Mouse (Mus musculus) heart, embryonic 10.5 days (tissue): ENCODE measurements around the gene Sptan1. TPM values are rescaled to one million over a fixed set of nuclear protein-coding genes. Genes with fewer than 3 reads are reported as not detected.

Experiments
- DNase-seq: peaks from one replicate; pipeline ENCODE4 v3.0.0-alpha.2; 2017; ENCODE audit warnings: low spot score
- H3K27ac ChIP-seq: fragments of 300-500 bp; sonication (generic); 2 replicates; pipeline ENCODE4 v1.5.1; 2016; ENCODE audit warnings: mild to moderate bottlenecking
- H3K27me3 ChIP-seq: fragments of 300-500 bp; sonication (generic); 2 replicates; pipeline ENCODE4 v1.6.1; 2016; ENCODE audit warnings: mild to moderate bottlenecking; ENCODE audit not compliant: poor library complexity, insufficient read depth, severe bottlenecking
- H3K36me3 ChIP-seq: fragments of 300-500 bp; sonication (generic); 2 replicates; pipeline ENCODE4 v1.6.1; 2016; ENCODE audit warnings: mild to moderate bottlenecking, moderate library complexity
- H3K4me1 ChIP-seq: fragments of 300-500 bp; sonication (generic); 2 replicates; pipeline ENCODE4 v1.6.1; 2016; ENCODE audit warnings: mild to moderate bottlenecking
- H3K4me3 ChIP-seq: fragments of 300-500 bp; sonication (generic); 2 replicates; pipeline ENCODE4 v1.5.1; 2016; ENCODE audit warnings: mild to moderate bottlenecking, moderate library complexity
- H3K9me3 ChIP-seq: fragments of 300-500 bp; sonication (generic); 2 replicates; pipeline ENCODE4 v1.6.1; 2016; ENCODE audit warnings: mild to moderate bottlenecking, moderate library complexity
- WGBS: fragments of 180-500 bp; shearing (Covaris S2); methylation state at CpG from one replicate; pipeline ENCODE4 v1.1.7; 2016; 5-methylcytosine and 5-hydroxymethylcytosine counted together
- polyA plus RNA-seq: library from polyadenylated mRNA; unstranded; fragments of >200 nt; fragmentation: Nextera tagmentation; extraction: Ambion mirVana; gene quantifications from 2 replicates; pipeline ENCODE4 v1.2.1, GENCODE M21; 2016

The Sptan1 gene
- polyA plus RNA-seq, 1 experiment from 2014 or later: 103 TPM

GRCm38 (mm10) chr2:30066046-30066901 lies 100.9 kb downstream of the Sptan1 start:
- peak; percentile 98 for DNase-seq
- Histone ChIP-seq H3K27me3 (no peaks in the 10 kb centered on the region), H3K4me3 (peak overlapping the region; percentile 93), H3K36me3 (peaks cover 27% of the 10 kb centered on the region), H3K9me3 (no peaks in the 10 kb centered on the region), H3K27ac (peak overlapping the region; percentile 100), H3K4me1 (peaks cover 39% of the 10 kb centered on the region)
- under 1% methylated on average over 80 of the region's 101 CpGs for WGBS

GRCm38 (mm10) chr2:30067031-30067888 lies 101.9 kb downstream of the Sptan1 start:
- peak overlapping the region; percentile 93 for H3K4me3 ChIP-seq
- peak overlapping the region; percentile 100 for H3K27ac ChIP-seq
- peaks cover 33% of the 10 kb centered on the region for H3K4me1 ChIP-seq
- peaks cover 30% of the 10 kb centered on the region for H3K36me3 ChIP-seq
- under 1% methylated on average over 62 of the region's 69 CpGs for WGBS
- H3K9me3 ChIP-seq: no peaks in the 10 kb centered on the region
- H3K27me3 ChIP-seq: no peaks in the 10 kb centered on the region
- no peak for DNase-seq

- Histone ChIP-seq H3K27ac (peak overlapping the region; percentile 100), H3K9me3 (no peaks in the 10 kb centered on the region), H3K36me3 (peaks cover 37% of the 10 kb centered on the region), H3K4me3 (peak overlapping the region; percentile 93), H3K27me3 (no peaks in the 10 kb centered on the region), H3K4me1 (peaks cover 33% of the 10 kb centered on the region)
- WGBS: 55% methylated on average over 7 of the region's 7 CpGs
- DNase-seq: no peak
These were observed 102.6 kb downstream of the Sptan1 start for GRCm38 (mm10) chr2:30067962-30068361.

- no peak for DNase-seq
- H3K9me3 ChIP-seq: no peaks in the 10 kb centered on the region
- H3K27ac ChIP-seq: no peak overlapping the region
- no peak overlapping the region for H3K4me3 ChIP-seq
- peaks cover 47% of the 10 kb centered on the region for H3K36me3 ChIP-seq
- no peaks in the 10 kb centered on the region for H3K27me3 ChIP-seq
- 77% methylated on average over 7 of the region's 7 CpGs for WGBS
- peaks cover 10% of the 10 kb centered on the region for H3K4me1 ChIP-seq
These were observed 107.5 kb downstream of the Sptan1 start for GRCm38 (mm10) chr2:30072875-30073274.

- Histone ChIP-seq H3K4me3 (no peak overlapping the region), H3K27ac (no peak overlapping the region), H3K36me3 (peaks cover 44% of the 10 kb centered on the region), H3K9me3 (no peaks in the 10 kb centered on the region), H3K27me3 (no peaks in the 10 kb centered on the region), H3K4me1 (peaks cover 10% of the 10 kb centered on the region)
- no peak for DNase-seq
- WGBS: 79% methylated on average over 3 of the region's 3 CpGs
These were observed 107.9 kb downstream of the Sptan1 start for GRCm38 (mm10) chr2:30073285-30073684.

GRCm38 (mm10) chr2:30075625-30076024 lies 110.3 kb downstream of the Sptan1 start:
- Histone ChIP-seq H3K9me3 (no peaks in the 10 kb centered on the region), H3K4me1 (peaks cover 31% of the 10 kb centered on the region), H3K36me3 (peaks cover 26% of the 10 kb centered on the region), H3K27ac (no peak overlapping the region), H3K27me3 (no peaks in the 10 kb centered on the region), H3K4me3 (no peak overlapping the region)
- DNase-seq: no peak
- 84% methylated on average over 3 of the region's 3 CpGs for WGBS

- Histone ChIP-seq H3K27me3 (no peaks in the 10 kb centered on the region), H3K4me3 (no peak overlapping the region), H3K27ac (no peak overlapping the region), H3K36me3 (peaks cover 32% of the 10 kb centered on the region), H3K9me3 (no peaks in the 10 kb centered on the region), H3K4me1 (peaks cover 31% of the 10 kb centered on the region)
- WGBS: 91% methylated on average over 9 of the region's 9 CpGs
- DNase-seq: no peak
These were observed 111.1 kb downstream of the Sptan1 start for GRCm38 (mm10) chr2:30076439-30076838.

GRCm38 (mm10) chr2:30076959-30077358 lies 111.6 kb downstream of the Sptan1 start:
- Histone ChIP-seq H3K4me3 (peak overlapping the region; percentile 71), H3K27ac (peak overlapping the region; percentile 90; the same call in 1 of the 2 replicates), H3K4me1 (peaks cover 31% of the 10 kb centered on the region), H3K27me3 (no peaks in the 10 kb centered on the region), H3K36me3 (peaks cover 33% of the 10 kb centered on the region), H3K9me3 (no peaks in the 10 kb centered on the region)
- no peak for DNase-seq
- 62% methylated on average over 6 of the region's 6 CpGs for WGBS

- H3K9me3 ChIP-seq: no peaks in the 10 kb centered on the region
- H3K27ac ChIP-seq: peak within 1 kb of the TSS; percentile 90
- H3K4me1 ChIP-seq: peaks cover 31% of the 10 kb centered on the region
- peak within 1 kb of the TSS; percentile 71 for H3K4me3 ChIP-seq
- H3K27me3 ChIP-seq: no peaks in the 10 kb centered on the region
- 1% methylated on average over 53 of the region's 53 CpGs for WGBS
- H3K36me3 ChIP-seq: peaks cover 29% of the 10 kb centered on the region
- DNase-seq: peak; percentile 92
These were observed 112.4 kb downstream of the Sptan1 start, which contains the start of gene Pkn3 for GRCm38 (mm10) chr2:30077502-30078348. Gene Pkn3 (plus strand): TSS chr2:30077684.

GRCm38 (mm10) chr2:30078349-30078712 lies 113.0 kb downstream of the Sptan1 start:
- peaks cover 31% of the 10 kb centered on the region for H3K4me1 ChIP-seq
- peaks cover 26% of the 10 kb centered on the region for H3K36me3 ChIP-seq
- peak overlapping the region; percentile 90 for H3K27ac ChIP-seq
- 17% methylated on average over 10 of the region's 10 CpGs for WGBS
- no peaks in the 10 kb centered on the region for H3K27me3 ChIP-seq
- no peak for DNase-seq
- no peaks in the 10 kb centered on the region for H3K9me3 ChIP-seq
- peak overlapping the region; percentile 71 for H3K4me3 ChIP-seq

- Histone ChIP-seq H3K4me3 (peak overlapping the region; percentile 71), H3K9me3 (no peaks in the 10 kb centered on the region), H3K27me3 (no peaks in the 10 kb centered on the region), H3K27ac (peak overlapping the region; percentile 90), H3K36me3 (peaks cover 23% of the 10 kb centered on the region), H3K4me1 (peaks cover 31% of the 10 kb centered on the region)
- WGBS: 62% methylated on average over 4 of the region's 4 CpGs
- no peak for DNase-seq
These were observed 113.4 kb downstream of the Sptan1 start for GRCm38 (mm10) chr2:30078760-30079159.

GRCm38 (mm10) chr2:30080181-30080800 lies 114.9 kb downstream of the Sptan1 start:
- no peak overlapping the region; the same call in 1 of the 2 replicates for H3K27ac ChIP-seq
- no peak overlapping the region for H3K4me3 ChIP-seq
- peaks cover 25% of the 10 kb centered on the region for H3K36me3 ChIP-seq
- WGBS: 80% methylated on average over 15 of the region's 15 CpGs
- no peak for DNase-seq
- no peaks in the 10 kb centered on the region for H3K27me3 ChIP-seq
- H3K9me3 ChIP-seq: no peaks in the 10 kb centered on the region
- H3K4me1 ChIP-seq: peaks cover 43% of the 10 kb centered on the region
